Mouse (Mus musculus): ENCODE results near the gene Neb.

DNA sequence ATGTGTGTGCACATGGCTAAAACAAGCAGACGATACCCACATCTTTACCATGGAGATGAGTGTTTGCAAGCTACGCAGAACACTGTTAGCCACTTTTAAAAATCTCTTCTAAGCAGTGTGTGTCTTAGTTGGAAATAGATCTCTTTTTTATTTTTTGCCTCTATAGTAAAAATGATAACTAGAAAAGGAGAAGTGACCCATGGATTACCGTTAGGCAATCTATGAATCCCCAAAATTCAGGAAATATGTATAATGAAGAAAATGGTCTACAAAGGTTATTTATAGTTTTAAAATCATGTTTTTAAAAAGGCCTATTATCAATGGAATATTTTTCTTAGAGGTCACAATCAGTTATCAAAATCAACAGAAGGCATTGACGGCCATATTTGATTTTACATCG, 80.3 kb downstream of the Neb start:
- no peak for TF ChIP-seq CTCF (IDR thresholded peaks at IDR 0.05; ENCODE audit: control insufficient read depth, insufficient read depth, insufficient read length)
- TF ChIP-seq USF1 (IDR thresholded peaks at IDR 0.05; ENCODE audit: low read depth): no peak
- no peak for TF ChIP-seq MYOG (IDR thresholded peaks at IDR 0.05; ENCODE audit: control insufficient read depth, extremely low read depth, insufficient read length)
- TF ChIP-seq MAX (IDR thresholded peaks at IDR 0.05): no peak
